Mouse (Mus musculus): ENCODE measurements around the gene Rarb. TPM values are rescaled to one million over a fixed set of nuclear protein-coding genes. Genes with fewer than 3 reads are reported as not detected.

Gene Rarb
- 13.9 and 21.1 TPM in 2 replicates for polyA plus RNA-seq (2014; fragmentation: Nextera tagmentation; extraction: Ambion mirVana)

DNA sequence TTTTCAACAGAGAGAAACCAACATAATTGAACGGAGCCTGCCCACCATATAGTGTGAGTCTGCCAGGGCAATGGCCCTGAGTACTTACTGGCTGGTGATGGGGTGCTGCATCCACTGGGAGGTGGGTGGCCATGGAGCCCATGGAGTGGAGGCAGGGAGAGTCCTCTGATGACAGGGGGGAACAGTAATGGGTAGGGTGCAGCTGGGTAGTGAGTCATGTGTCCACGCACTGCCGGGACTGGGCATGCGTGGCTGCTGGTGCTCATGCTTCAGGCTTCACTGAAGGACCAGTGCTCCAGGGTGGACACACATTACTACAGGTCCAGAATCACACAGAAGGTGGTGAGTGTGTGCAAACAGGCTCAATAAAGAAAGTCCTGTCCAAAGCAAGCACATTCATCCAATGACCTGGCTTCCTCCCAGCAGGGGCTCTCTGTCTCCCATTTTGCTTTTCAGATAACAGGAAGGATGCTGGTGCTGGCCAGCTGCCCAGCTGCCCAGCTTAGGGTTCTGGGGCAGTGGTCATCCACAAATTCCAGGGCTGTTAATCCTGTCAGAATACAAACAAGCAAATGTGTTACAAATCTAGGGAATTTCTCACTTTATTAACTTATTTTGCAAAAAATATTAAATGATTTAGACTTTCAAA lies at the start of gene Rarb:
Rarb (minus strand) TSS at position 555 of the 649 bp plus-strand sequence.
- H3K27ac ChIP-seq (ENCODE audit: low read depth, low read length): no peak within 1 kb of the TSS
- no peak within 1 kb of the TSS for H3K4me2 ChIP-seq (ENCODE audit: low read length)
- DNase-seq (ENCODE audit: low spot score) (no peak), ATAC-seq (no peak)
- H3K4me1 ChIP-seq (ENCODE audit: control insufficient read depth, insufficient read depth, low read length): peaks cover 8% of the 10 kb centered on the region; the same call in 1 of the 2 replicates
- H3K4me3 ChIP-seq (ENCODE audit: low read depth, low read length): no peak within 1 kb of the TSS
- H3K9me3 ChIP-seq (replicated peaks; ENCODE audit: control insufficient read depth, low read length): no peaks in the 10 kb centered on the region
- no peak within 1 kb of the TSS for H3K9ac ChIP-seq (ENCODE audit: low read length)
- no peaks in the 10 kb centered on the region for H3K36me3 ChIP-seq (ENCODE audit: control insufficient read depth, insufficient read depth, low read length)
- 96% methylated on average over 4 of the region's 4 CpGs for WGBS
- H3K27me3 ChIP-seq (replicated peaks; ENCODE audit: control insufficient read depth, insufficient read depth, low read length): no peaks in the 10 kb centered on the region

DNA sequence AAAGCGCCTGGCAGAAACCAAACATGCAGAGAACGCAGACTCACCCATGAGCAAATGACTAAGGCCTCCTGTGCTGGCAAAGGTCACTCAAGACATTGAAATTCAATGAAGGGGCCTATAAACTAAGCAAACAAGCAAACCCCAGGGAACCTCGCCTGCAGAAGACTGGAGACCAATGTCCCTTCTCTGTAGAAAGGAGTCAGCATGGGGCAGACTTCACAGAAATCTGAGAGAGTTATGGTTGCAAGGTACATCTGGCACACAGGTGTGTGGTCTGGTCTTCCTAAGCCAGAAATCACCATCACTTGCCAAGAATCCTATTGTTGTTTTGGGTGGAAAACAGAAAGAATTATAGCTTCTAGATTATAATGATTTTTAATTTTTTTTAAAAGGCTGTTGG lies 23.1 kb upstream of the Rarb start:
- H3K4me3 ChIP-seq (ENCODE audit: low read depth, low read length): no peak overlapping the region
- ATAC-seq: no peak
- H3K36me3 ChIP-seq (ENCODE audit: control insufficient read depth, insufficient read depth, low read length): no peaks in the 10 kb centered on the region
- no peak overlapping the region for H3K9ac ChIP-seq (ENCODE audit: low read length)
- no peaks in the 10 kb centered on the region for H3K4me1 ChIP-seq (ENCODE audit: control insufficient read depth, insufficient read depth, low read length)
- no peak for DNase-seq (ENCODE audit: low spot score)
- WGBS: 71% methylated on average over 3 of the region's 3 CpGs
- no peak overlapping the region for H3K27ac ChIP-seq (ENCODE audit: low read depth, low read length)
- no peak overlapping the region for H3K4me2 ChIP-seq (ENCODE audit: low read length)
- H3K27me3 ChIP-seq (replicated peaks; ENCODE audit: control insufficient read depth, insufficient read depth, low read length): no peaks in the 10 kb centered on the region
- no peaks in the 10 kb centered on the region for H3K9me3 ChIP-seq (replicated peaks; ENCODE audit: control insufficient read depth, low read length)

DNA sequence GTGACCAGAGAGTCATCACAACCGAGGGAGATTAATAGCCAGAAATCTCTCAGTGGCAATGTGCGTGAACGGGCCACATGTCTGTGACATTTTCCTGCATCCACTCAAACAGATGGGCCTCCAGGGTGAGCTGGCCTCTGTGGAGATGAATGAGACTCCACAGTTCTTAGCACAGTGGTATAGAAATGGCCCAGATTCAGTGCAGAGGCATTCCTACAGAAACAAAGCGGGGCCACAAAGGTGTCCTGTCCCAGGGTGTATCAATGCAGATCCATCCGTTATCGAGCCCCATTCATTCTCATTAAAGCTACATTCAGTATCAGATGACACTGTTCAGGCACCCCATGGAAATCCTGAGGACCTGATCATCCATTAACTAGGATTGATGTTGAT lies 22.6 kb upstream of the Rarb start:
- Histone ChIP-seq H3K27me3 (replicated peaks; ENCODE audit: control insufficient read depth, insufficient read depth, low read length) (no peaks in the 10 kb centered on the region), H3K4me2 (ENCODE audit: low read length) (no peak overlapping the region), H3K27ac (ENCODE audit: low read depth, low read length) (no peak overlapping the region), H3K9ac (ENCODE audit: low read length) (no peak overlapping the region), H3K36me3 (ENCODE audit: control insufficient read depth, insufficient read depth, low read length) (no peaks in the 10 kb centered on the region), H3K9me3 (replicated peaks; ENCODE audit: control insufficient read depth, low read length) (no peaks in the 10 kb centered on the region), H3K4me1 (ENCODE audit: control insufficient read depth, insufficient read depth, low read length) (no peaks in the 10 kb centered on the region), H3K4me3 (ENCODE audit: low read depth, low read length) (no peak overlapping the region)
- DNase-seq (ENCODE audit: low spot score): no peak
- WGBS: 68% methylated on average over 6 of the region's 6 CpGs
- peak; percentile 32; the same call in 1 of the 2 replicates for ATAC-seq

DNA sequence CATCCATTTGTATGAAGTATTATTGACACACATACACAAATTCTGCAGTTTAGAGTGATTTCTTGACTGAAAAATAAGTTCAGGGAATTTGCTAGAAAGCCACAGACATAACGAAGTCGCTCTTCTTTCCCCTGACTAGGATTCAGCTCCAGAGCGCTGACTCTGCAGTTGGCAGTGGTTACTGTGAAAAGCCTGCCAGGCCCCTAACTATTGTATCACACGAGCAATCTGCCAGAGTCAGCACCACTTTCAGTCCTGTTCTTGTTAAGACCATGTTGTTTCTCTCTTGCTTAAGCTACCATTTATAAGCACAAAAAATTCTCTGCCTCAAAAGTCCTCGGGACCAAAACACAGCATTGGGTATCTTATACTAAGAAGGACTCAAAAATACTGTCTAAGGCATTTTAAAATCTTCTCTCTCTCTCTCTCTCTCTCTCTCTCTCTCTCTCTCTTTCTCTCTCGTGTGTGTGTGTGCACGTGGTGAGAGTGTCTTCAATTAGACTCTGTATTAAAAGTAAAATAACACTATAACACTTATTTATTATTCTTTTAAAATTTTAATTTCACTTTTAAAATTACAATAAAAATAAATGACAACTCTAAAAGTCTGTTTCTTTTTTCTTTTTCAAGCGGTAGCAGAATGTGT lies 22.1 kb upstream of the Rarb start:
- H3K27ac ChIP-seq (ENCODE audit: low read depth, low read length): no peak overlapping the region
- WGBS: 52% methylated on average over 8 of the region's 8 CpGs
- H3K36me3 ChIP-seq (ENCODE audit: control insufficient read depth, insufficient read depth, low read length): no peaks in the 10 kb centered on the region
- ATAC-seq: peak; percentile 80; the same call in 1 of the 2 replicates
- peak; percentile 79 for DNase-seq (ENCODE audit: low spot score)
- H3K4me2 ChIP-seq (ENCODE audit: low read length): no peak overlapping the region
- no peaks in the 10 kb centered on the region for H3K9me3 ChIP-seq (replicated peaks; ENCODE audit: control insufficient read depth, low read length)
- H3K4me3 ChIP-seq (ENCODE audit: low read depth, low read length): no peak overlapping the region
- H3K4me1 ChIP-seq (ENCODE audit: control insufficient read depth, insufficient read depth, low read length): no peaks in the 10 kb centered on the region
- H3K27me3 ChIP-seq (replicated peaks; ENCODE audit: control insufficient read depth, insufficient read depth, low read length): no peaks in the 10 kb centered on the region
- no peak overlapping the region for H3K9ac ChIP-seq (ENCODE audit: low read length)

DNA sequence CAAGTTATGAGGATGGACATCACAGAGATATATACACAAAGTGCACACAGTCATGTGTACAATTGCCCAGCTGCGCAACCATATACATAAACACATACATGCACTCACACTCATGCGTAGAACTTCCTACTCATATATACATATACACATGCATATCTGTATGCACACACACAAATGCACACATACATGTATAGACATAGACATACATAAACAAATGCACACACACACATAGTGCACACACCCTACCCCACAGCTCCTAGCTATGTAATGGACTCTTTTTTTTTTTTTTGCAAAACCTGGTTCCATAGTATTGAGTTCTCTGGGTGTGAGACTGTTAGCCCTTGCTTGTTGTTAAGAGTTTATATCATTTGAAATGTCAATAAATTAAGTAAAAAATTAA lies 21.2 kb upstream of the Rarb start:
- H3K9ac ChIP-seq (ENCODE audit: low read length): no peak overlapping the region
- DNase-seq (ENCODE audit: low spot score): no peak
- H3K4me3 ChIP-seq (ENCODE audit: low read depth, low read length): no peak overlapping the region
- H3K27ac ChIP-seq (ENCODE audit: low read depth, low read length): no peak overlapping the region
- no peak for ATAC-seq
- 94% methylated on average over 2 of the region's 2 CpGs for WGBS
- H3K36me3 ChIP-seq (ENCODE audit: control insufficient read depth, insufficient read depth, low read length): no peaks in the 10 kb centered on the region
- no peak overlapping the region for H3K4me2 ChIP-seq (ENCODE audit: low read length)
- H3K27me3 ChIP-seq (replicated peaks; ENCODE audit: control insufficient read depth, insufficient read depth, low read length): no peaks in the 10 kb centered on the region
- H3K9me3 ChIP-seq (replicated peaks; ENCODE audit: control insufficient read depth, low read length): no peaks in the 10 kb centered on the region
- no peaks in the 10 kb centered on the region for H3K4me1 ChIP-seq (ENCODE audit: control insufficient read depth, insufficient read depth, low read length)

DNA sequence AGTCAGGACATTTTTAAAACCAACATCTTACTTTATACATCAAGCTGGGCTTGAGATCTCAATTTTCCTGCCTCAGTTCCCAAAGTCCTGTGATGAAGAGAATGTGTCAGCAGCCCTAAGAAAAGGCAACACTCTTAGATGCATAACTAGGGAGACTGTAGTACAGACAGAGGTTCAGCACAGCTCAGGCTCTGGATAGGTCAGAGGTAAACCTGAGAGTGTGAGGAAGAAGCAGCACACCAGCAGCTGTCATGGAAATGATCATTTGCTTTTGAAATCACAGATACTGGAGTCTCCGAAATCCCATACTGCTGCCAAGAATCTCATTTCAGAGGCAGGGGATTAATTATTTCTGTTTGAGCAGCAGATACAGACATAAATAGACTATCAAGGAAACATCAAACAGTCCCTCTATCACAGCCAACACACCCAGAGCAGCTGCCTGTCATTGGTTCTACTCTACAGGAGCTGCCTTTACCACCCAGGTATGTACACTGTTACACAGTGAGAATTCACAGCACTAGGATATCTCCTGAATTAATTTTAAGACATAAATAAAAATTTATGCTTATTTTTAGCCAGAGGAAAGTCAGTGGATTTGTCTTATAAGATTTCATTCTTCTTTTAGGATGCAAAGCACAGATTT lies 3.7 kb downstream of the Rarb start:
- H3K27ac ChIP-seq (ENCODE audit: low read depth, low read length): no peak overlapping the region
- H3K27me3 ChIP-seq (replicated peaks; ENCODE audit: control insufficient read depth, insufficient read depth, low read length): no peaks in the 10 kb centered on the region
- H3K4me1 ChIP-seq (ENCODE audit: control insufficient read depth, insufficient read depth, low read length): no peaks in the 10 kb centered on the region
- no peak overlapping the region for H3K4me2 ChIP-seq (ENCODE audit: low read length)
- WGBS: 69% methylated on average over 1 of the region's 1 CpGs
- H3K4me3 ChIP-seq (ENCODE audit: low read depth, low read length): no peak overlapping the region
- 0 out of 2 replicates have a peak, but pooled peaks have one; percentile 20 for ATAC-seq
- no peaks in the 10 kb centered on the region for H3K9me3 ChIP-seq (replicated peaks; ENCODE audit: control insufficient read depth, low read length)
- no peak overlapping the region for H3K9ac ChIP-seq (ENCODE audit: low read length)
- H3K36me3 ChIP-seq (ENCODE audit: control insufficient read depth, insufficient read depth, low read length): no peaks in the 10 kb centered on the region
- peak; percentile 6 for DNase-seq (ENCODE audit: low spot score)

DNA sequence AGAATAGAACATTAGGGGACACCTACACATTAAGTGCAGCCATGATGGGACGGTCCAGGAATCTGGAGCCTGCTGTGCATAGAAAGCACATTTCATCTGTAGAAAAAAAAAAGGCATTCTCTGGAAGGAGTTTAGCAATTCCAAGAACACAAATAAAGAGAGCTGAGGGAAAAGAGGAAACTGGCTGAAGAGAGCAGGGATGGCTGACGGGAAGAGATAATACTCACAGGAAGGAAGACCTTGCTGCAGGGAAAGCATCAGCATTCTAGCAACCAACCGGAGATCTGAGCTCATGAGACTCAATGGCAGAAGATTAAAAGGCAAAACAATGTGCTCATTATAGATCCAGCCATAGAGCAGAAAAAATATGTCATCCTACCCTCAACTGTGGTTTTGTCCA lies 12.8 kb downstream of the Rarb start:
- ATAC-seq: no peak
- WGBS: 84% methylated on average over 3 of the region's 3 CpGs

DNA sequence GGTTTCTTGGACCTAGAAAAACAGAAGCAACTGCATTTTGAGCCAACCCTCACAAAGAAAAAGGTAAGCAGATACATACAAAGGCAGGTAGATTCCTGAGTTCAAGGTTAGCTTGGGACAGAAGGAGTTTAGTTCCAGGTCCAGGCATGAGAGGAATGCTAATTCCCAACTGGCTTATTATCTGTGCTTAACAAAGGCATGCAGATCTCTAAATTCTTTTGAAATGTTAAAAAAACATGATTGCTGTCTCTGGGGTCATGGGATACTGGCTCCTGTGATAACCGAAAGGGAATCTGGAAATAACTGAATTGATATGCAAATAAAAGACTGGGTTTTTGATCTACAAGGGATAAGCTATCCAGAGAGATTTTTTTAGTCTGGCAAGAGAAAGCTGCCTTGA lies 28.8 kb downstream of the Rarb start:
- DNase-seq (ENCODE audit: low spot score) (no peak), ATAC-seq (no peak)
- Histone ChIP-seq H3K27me3 (replicated peaks; ENCODE audit: control insufficient read depth, insufficient read depth, low read length) (no peaks in the 10 kb centered on the region), H3K4me2 (ENCODE audit: low read length) (no peak overlapping the region), H3K36me3 (ENCODE audit: control insufficient read depth, insufficient read depth, low read length) (no peaks in the 10 kb centered on the region), H3K9me3 (replicated peaks; ENCODE audit: control insufficient read depth, low read length) (no peaks in the 10 kb centered on the region), H3K4me3 (ENCODE audit: low read depth, low read length) (no peak overlapping the region), H3K9ac (ENCODE audit: low read length) (no peak overlapping the region), H3K4me1 (ENCODE audit: control insufficient read depth, insufficient read depth, low read length) (no peaks in the 10 kb centered on the region), H3K27ac (ENCODE audit: low read depth, low read length) (no peak overlapping the region)
- WGBS: 82% methylated on average over 1 of the region's 1 CpGs

More for the DNA sequence above, 12.8 kb downstream of the Rarb start:
- Histone ChIP-seq H3K9ac (ENCODE audit: low read length) (no peak overlapping the region), H3K9me3 (replicated peaks; ENCODE audit: control insufficient read depth, low read length) (no peaks in the 10 kb centered on the region), H3K27me3 (replicated peaks; ENCODE audit: control insufficient read depth, insufficient read depth, low read length) (no peaks in the 10 kb centered on the region), H3K27ac (ENCODE audit: low read depth, low read length) (no peak overlapping the region), H3K4me3 (ENCODE audit: low read depth, low read length) (no peak overlapping the region), H3K4me1 (ENCODE audit: control insufficient read depth, insufficient read depth, low read length) (no peaks in the 10 kb centered on the region), H3K36me3 (ENCODE audit: control insufficient read depth, insufficient read depth, low read length) (no peaks in the 10 kb centered on the region), H3K4me2 (ENCODE audit: low read length) (no peak overlapping the region)
- no peak for DNase-seq (ENCODE audit: low spot score)

All from forebrain, embryonic 14.5 days (tissue).